Mouse (Mus musculus) WW6 (cell line): ENCODE results near the gene Gpatch2.

Experiments used
- DNase-seq: peaks from one replicate; pipeline ENCODE4 v3.0.0-alpha.2; 2013; ENCODE audit warnings: low read depth, low spot score

Gpatch2 gene

GRCm38 (mm10) chr1:187303221-187303620, 87.9 kb downstream of the Gpatch2 start:
- no peak for DNase-seq

DNA sequence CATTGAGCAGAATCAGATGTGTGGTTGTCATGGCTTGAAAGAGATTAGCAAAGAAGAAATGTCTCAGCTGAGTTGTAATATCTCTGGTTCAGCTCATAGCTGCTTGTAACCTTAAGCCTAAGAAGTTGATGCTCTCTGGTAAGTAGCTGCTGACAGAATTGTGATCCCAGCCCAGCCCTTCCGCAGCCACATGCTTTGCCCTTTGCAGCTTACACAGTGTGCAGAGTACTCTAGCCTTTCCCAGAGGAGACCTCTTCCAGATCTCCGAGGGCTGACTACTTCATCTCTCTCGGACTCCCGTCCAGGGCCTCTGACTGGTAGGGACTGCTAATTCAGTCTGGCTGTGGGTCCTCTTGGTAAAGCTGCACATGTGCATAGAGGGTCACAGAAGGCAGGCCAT, 92.0 kb downstream of the Gpatch2 start:
- DNase-seq = no peak

GRCm38 (mm10) chr1:187308523-187308922, 93.2 kb downstream of the Gpatch2 start:
- no peak for DNase-seq

DNA sequence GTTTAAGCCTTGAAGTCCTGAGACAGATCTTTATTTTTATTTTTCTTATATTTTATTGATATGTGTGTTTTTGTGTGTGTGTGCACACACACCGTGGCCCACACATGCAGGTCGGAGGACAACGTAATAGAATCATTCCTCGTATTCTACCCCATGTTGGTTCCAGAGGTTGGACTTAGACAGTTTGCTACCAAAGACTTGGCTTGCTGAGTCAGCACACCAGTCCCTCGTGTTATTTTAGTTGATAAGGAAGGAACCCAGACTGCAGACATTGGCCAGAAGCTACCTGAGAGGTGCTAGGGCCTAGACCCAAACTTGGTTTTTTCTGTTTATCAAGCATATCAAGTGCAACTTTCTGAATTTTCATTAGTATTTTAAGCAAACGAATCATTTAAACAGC, 95.8 kb downstream of the Gpatch2 start:
- DNase-seq = no peak

- no peak for DNase-seq
Observed at GRCm38 (mm10) chr1:187313323-187313722, 98.0 kb downstream of the Gpatch2 start.

- no peak for DNase-seq
Observed at GRCm38 (mm10) chr1:187313763-187314162, 98.5 kb downstream of the Gpatch2 start.

GRCm38 (mm10) chr1:187314516-187314915, 99.2 kb downstream of the Gpatch2 start:
- no peak for DNase-seq

- DNase-seq = no peak
Observed at GRCm38 (mm10) chr1:187315821-187316220, 100.5 kb downstream of the Gpatch2 start.

DNA sequence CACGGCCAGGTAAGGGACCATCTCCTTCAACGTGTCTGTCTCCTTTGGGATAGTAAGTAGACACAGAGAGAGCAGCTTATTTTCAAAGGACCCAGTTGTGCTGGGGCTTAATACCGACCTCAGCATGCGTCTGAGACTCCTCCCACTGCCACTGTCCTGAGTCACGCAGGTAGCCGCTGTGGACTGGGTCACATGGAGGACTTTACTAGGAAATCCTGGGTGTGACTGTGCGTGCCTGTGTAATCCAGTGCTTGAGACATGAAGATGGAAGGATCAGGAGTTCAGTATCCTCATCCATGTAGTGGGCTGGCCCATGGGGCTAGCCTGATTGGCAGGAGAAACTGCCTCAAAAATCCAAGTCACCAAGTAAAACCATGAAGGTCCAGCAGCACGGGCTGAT, 101.2 kb downstream of the Gpatch2 start:
- no peak for DNase-seq

- no peak for DNase-seq
Observed at GRCm38 (mm10) chr1:187321814-187322213, 106.5 kb downstream of the Gpatch2 start.

- DNase-seq = no peak
Observed at GRCm38 (mm10) chr1:187322505-187323208, 107.3 kb downstream of the Gpatch2 start.

DNA sequence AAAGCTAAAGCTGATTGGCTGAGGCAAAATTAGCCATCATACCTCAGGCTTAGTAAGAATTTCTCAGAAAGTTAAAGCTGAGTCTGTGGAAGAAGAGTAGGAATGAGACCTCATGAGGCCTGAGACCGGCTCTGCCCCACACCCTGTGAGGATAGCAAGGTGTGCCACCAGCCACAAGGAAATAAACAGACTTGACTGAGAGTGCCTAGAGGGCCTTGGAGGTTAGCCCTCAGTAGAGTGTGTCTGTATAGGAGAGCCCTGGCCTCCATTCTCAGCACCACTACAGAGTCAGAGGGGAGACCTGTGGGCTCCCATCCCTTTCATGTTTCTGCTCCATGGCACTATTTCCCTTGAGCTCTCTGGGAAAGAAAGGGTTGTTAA, 107.9 kb downstream of the Gpatch2 start:
- no peak for DNase-seq

GRCm38 (mm10) chr1:187342551-187342950, 127.2 kb downstream of the Gpatch2 start:
- no peak for DNase-seq

GRCm38 (mm10) chr1:187345156-187345555, 129.8 kb downstream of the Gpatch2 start:
- DNase-seq = no peak

DNA sequence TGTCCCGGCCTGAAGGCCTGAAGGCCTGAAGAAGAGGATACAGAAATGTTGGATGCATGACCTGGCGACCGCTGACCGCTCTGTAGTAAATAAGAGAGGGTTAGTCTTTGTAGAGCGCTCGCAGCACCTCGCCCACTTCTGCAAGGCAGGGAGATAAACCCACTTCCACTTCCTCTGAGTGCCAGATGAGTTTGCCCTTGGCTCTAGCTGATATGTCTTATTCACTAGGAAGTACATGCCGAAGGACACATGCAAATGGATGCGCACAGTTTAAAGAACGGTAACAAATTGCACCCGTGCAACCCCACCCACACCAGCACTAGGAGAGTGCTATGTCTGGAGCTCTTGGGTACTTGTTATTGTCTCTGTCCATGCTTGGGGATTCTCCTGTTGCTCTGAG, 131.6 kb downstream of the Gpatch2 start:
- no peak for DNase-seq

- DNase-seq = no peak
Observed at GRCm38 (mm10) chr1:187347606-187348005, 132.3 kb downstream of the Gpatch2 start.

DNA sequence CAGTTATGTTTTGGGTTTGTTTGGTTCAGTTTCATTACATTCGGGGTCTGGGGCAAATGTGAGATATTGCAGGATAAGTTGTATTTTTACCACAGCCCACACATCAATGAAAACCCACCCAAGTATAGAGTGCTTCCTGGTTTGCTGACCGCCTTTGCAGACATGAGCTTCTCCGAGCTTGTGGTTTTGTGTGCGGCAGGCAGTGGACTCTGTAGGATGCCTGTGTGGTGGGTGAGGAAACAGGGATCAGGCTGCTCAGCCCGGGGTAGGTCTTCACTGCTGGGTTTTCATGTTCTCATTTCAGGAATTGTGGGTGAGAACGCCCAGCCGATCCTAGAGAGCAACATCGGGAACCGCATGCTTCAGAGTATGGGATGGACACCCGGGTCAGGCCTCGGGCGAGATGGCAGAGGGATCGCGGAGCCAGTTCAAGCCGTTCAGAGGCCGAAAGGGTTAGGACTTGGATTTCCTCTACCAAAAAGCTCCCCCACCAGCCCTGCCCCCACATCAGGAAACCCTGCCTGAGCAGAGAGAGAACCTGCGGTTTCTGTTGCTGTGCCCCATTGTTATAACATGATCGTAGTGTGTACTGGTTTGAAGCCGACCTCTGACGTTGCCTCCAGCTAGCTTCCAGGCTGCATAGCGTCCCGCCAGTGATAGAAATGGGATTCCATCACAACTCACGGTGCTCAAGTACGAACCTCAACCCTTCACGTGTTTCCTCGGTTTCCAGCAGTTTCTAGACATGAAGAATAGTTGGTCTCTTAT, 132.9 kb downstream of the Gpatch2 start:
- DNase-seq = no peak

DNA sequence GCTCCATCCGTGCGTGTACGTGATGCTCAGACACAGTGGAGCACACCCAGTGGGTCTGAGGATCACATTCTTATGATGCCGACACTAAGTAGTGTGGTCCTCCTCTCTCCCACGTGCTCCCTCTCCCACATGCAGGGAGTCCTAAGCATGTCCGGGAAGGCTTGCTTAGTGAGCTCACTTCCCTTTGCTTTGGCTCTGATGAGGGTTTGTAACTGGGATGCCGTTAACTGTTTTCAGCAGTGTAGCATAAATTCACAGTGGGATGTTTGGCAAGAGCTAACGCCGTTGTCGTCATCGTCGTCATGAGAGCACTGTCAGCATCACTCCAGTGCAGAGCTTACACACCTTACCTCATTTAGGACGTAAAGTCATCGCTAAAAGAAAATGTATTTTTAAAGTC, 133.6 kb downstream of the Gpatch2 start:
- no peak for DNase-seq

- no peak for DNase-seq
Observed at GRCm38 (mm10) chr1:187356169-187356568, 140.9 kb downstream of the Gpatch2 start.

GRCm38 (mm10) chr1:187356904-187357303, 141.6 kb downstream of the Gpatch2 start:
- no peak for DNase-seq

- DNase-seq = no peak
Observed at GRCm38 (mm10) chr1:187360240-187360639, 144.9 kb downstream of the Gpatch2 start.

DNA sequence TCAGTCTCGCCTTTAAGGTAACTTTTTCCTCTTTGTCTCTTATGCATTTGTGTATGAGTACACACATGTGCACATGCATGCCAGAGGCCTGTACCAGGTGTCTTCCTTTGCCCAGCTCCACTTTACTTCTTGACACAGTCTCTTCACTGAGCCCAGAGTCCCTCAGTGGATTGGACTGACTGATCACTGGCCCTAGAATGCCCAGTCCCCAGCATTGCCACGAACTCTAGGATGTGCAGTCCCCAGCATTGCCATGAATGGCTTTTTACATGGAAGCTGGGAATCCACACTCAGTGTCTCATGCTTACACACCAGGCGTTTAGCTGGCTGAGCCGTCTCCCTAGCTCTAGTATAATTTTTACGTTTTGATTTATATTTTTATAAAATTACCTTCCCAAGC, 147.2 kb downstream of the Gpatch2 start:
- DNase-seq = no peak

DNA sequence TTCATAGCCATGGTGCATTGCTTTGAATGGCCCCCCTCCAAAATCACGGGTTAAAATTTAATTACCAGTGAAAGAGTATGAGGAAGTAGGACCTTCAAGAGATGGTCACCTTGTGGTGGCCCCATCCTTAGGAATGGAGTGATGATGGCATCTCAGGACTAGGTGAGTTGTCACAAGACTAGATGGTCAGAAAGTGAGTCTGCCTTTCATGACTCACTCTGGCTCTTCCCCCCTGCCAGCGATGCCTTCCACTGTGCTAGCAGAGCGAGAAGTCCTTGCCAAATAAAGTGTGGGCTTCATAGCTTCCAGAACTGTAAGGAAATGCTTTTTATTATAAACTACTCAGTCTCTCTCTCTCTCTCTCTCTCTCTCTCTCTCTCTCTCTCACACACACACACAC, 150.1 kb downstream of the Gpatch2 start:
- DNase-seq = no peak
